Mouse (Mus musculus) NIH3T3 (cell line): ENCODE results near the gene Hexdc.

ENCODE experiments used
- DNase-seq: peaks from one replicate; pipeline ENCODE4 v3.0.0-alpha.2; 2012; ENCODE audit warnings: low read depth

Hexdc gene

GRCm38 (mm10) chr11:121204161-121205006, at the start of gene Hexdc, which contains the start of gene Ogfod3:
Hexdc (plus strand) TSS chr11:121204433.
Ogfod3 (minus strand) TSS chr11:121204711.
- DNase-seq = peak; percentile 96

GRCm38 (mm10) chr11:121156411-121156891, 47.8 kb upstream of the Hexdc start:
- no peak for DNase-seq

- DNase-seq = no peak
Observed at GRCm38 (mm10) chr11:121159971-121160370, 44.3 kb upstream of the Hexdc start, which contains the start of gene Uts2r. Uts2r (plus strand) TSS chr11:121160271.

- no peak for DNase-seq
Observed at GRCm38 (mm10) chr11:121160636-121161346, 43.4 kb upstream of the Hexdc start.

GRCm38 (mm10) chr11:121163751-121164150, 40.5 kb upstream of the Hexdc start:
- DNase-seq = no peak

GRCm38 (mm10) chr11:121173203-121173602, 31.0 kb upstream of the Hexdc start:
- no peak for DNase-seq

- no peak for DNase-seq
Observed at GRCm38 (mm10) chr11:121174234-121174633, 30.0 kb upstream of the Hexdc start.

- peak; percentile 79 for DNase-seq
Observed at GRCm38 (mm10) chr11:121176285-121177270, 27.7 kb upstream of the Hexdc start.

GRCm38 (mm10) chr11:121189681-121190080, 14.6 kb upstream of the Hexdc start:
- DNase-seq = peak; percentile 40

- no peak for DNase-seq
Observed at GRCm38 (mm10) chr11:121192742-121193141, 11.5 kb upstream of the Hexdc start.

- no peak for DNase-seq
Observed at GRCm38 (mm10) chr11:121193415-121193814, 10.8 kb upstream of the Hexdc start.

- DNase-seq = peak; percentile 71
Observed at GRCm38 (mm10) chr11:121198622-121199021, 5.6 kb upstream of the Hexdc start.

- peak; percentile 82 for DNase-seq
Observed at GRCm38 (mm10) chr11:121199851-121200250, 4.4 kb upstream of the Hexdc start.

- no peak for DNase-seq
Observed at GRCm38 (mm10) chr11:121200781-121201180, 3.5 kb upstream of the Hexdc start.

- DNase-seq = peak; percentile 82
Observed at GRCm38 (mm10) chr11:121201436-121202198, 2.6 kb upstream of the Hexdc start.

- DNase-seq = no peak
Observed at GRCm38 (mm10) chr11:121203859-121204160, 423 bp upstream of the Hexdc start.

- DNase-seq = no peak
Observed at GRCm38 (mm10) chr11:121216831-121217230, 12.6 kb downstream of the Hexdc start.

GRCm38 (mm10) chr11:121219776-121220175, 15.5 kb downstream of the Hexdc start:
- no peak for DNase-seq

GRCm38 (mm10) chr11:121220771-121221170, 16.5 kb downstream of the Hexdc start:
- DNase-seq = no peak

- no peak for DNase-seq
Observed at GRCm38 (mm10) chr11:121221321-121222010, 17.2 kb downstream of the Hexdc start.
